Mouse (Mus musculus): ENCODE measurements around the gene Furin.
"Not testable (repeated sequence)": the region's sequence is repeated elsewhere in the genome, so short reads cannot be mapped to it uniquely, and the experiment has no call there.

The Furin gene

GRCm38 (mm10) chr7:80400571-80400970, 4.7 kb downstream of the Furin start:
- DNase-seq: no peak

GRCm38 (mm10) chr7:80400099-80400498, 5.1 kb downstream of the Furin start:
- peak; percentile 90 to 94 for DNase-seq

- DNase-seq: no peak
Measured at GRCm38 (mm10) chr7:80398654-80399444, 6.4 kb downstream of the Furin start.

- DNase-seq: no peak
Measured at GRCm38 (mm10) chr7:80397986-80398385, 7.2 kb downstream of the Furin start.

- DNase-seq: not testable (repeated sequence)
Measured at GRCm38 (mm10) chr7:80396427-80396826, 8.8 kb downstream of the Furin start.

GRCm38 (mm10) chr7:80394600-80394999, 10.6 kb downstream of the Furin start:
- no peak for DNase-seq

GRCm38 (mm10) chr7:80392119-80392518, 13.1 kb downstream of the Furin start:
- DNase-seq: no peak

- DNase-seq: peak; percentile 83 to 86
Measured at GRCm38 (mm10) chr7:80387633-80388543, 17.3 kb downstream of the Furin start, which contains the start of gene Fes. TSS of gene Fes (minus strand) at chr7:80387946.

- DNase-seq: peak; percentile 33 to 49
Measured at GRCm38 (mm10) chr7:80387033-80387632, 18.1 kb downstream of the Furin start.

GRCm38 (mm10) chr7:80386235-80386930, 18.9 kb downstream of the Furin start:
- DNase-seq: peak; percentile 90 to 92

- no peak for DNase-seq
Measured at GRCm38 (mm10) chr7:80382919-80383318, 22.3 kb downstream of the Furin start.

GRCm38 (mm10) chr7:80379531-80379930, 25.7 kb downstream of the Furin start:
- DNase-seq: no peak

GRCm38 (mm10) chr7:80377471-80377870, 27.8 kb downstream of the Furin start:
- peak; percentile 62 to 65 for DNase-seq

GRCm38 (mm10) chr7:80376192-80376591, 29.0 kb downstream of the Furin start:
- DNase-seq: no peak

- DNase-seq: peak in 1 of 2 experiments; percentile 49
Measured at GRCm38 (mm10) chr7:80375376-80376039, 29.7 kb downstream of the Furin start.

GRCm38 (mm10) chr7:80374733-80375132, 30.5 kb downstream of the Furin start:
- no peak for DNase-seq

- no peak for DNase-seq
Measured at GRCm38 (mm10) chr7:80374280-80374679, 31.0 kb downstream of the Furin start.

GRCm38 (mm10) chr7:80373850-80374249, 31.4 kb downstream of the Furin start:
- DNase-seq: no peak

- DNase-seq: no peak
Measured at GRCm38 (mm10) chr7:80373352-80373751, 31.9 kb downstream of the Furin start.

- no peak for DNase-seq
Measured at GRCm38 (mm10) chr7:80372667-80373066, 32.6 kb downstream of the Furin start.

GRCm38 (mm10) chr7:80372166-80372565, 33.1 kb downstream of the Furin start:
- DNase-seq: no peak

All from lung, adult 18-20 months (tissue).